Mouse (Mus musculus): ENCODE data around the gene Vti1a.

Vti1a gene

GRCm38 (mm10) chr19:55621011-55621625, 305.0 kb downstream of the Vti1a start:
- DNase-seq (ENCODE audit: low read depth, low spot score): no peak

- DNase-seq (ENCODE audit: low read depth, low spot score): no peak
Observed at GRCm38 (mm10) chr19:55622821-55623220, 306.7 kb downstream of the Vti1a start.

- no peak for DNase-seq (ENCODE audit: low read depth, low spot score)
Observed at GRCm38 (mm10) chr19:55623605-55624004, 307.5 kb downstream of the Vti1a start.

- DNase-seq (ENCODE audit: low read depth, low spot score): no peak
Observed at GRCm38 (mm10) chr19:55626483-55626882, 310.4 kb downstream of the Vti1a start.

GRCm38 (mm10) chr19:55626952-55627351, 310.9 kb downstream of the Vti1a start:
- DNase-seq (ENCODE audit: low read depth, low spot score): no peak

- no peak for DNase-seq (ENCODE audit: low read depth, low spot score)
Observed at GRCm38 (mm10) chr19:55635488-55635887, 319.4 kb downstream of the Vti1a start.

- DNase-seq (ENCODE audit: low read depth, low spot score): no peak
Observed at GRCm38 (mm10) chr19:55640251-55640650, 324.2 kb downstream of the Vti1a start.

- no peak for DNase-seq (ENCODE audit: low read depth, low spot score)
Observed at GRCm38 (mm10) chr19:55641891-55642290, 325.8 kb downstream of the Vti1a start.

- no peak for DNase-seq (ENCODE audit: low read depth, low spot score)
Observed at GRCm38 (mm10) chr19:55642361-55642760, 326.3 kb downstream of the Vti1a start.

- DNase-seq (ENCODE audit: low read depth, low spot score): peak; percentile 55
Observed at GRCm38 (mm10) chr19:55643288-55643901, 327.3 kb downstream of the Vti1a start.

- no peak for DNase-seq (ENCODE audit: low read depth, low spot score)
Observed at GRCm38 (mm10) chr19:55643931-55644330, 327.8 kb downstream of the Vti1a start.

GRCm38 (mm10) chr19:55649363-55649762, 333.3 kb downstream of the Vti1a start:
- no peak for DNase-seq (ENCODE audit: low read depth, low spot score)

GRCm38 (mm10) chr19:55651017-55651416, 334.9 kb downstream of the Vti1a start:
- DNase-seq (ENCODE audit: low read depth, low spot score): no peak

- DNase-seq (ENCODE audit: low read depth, low spot score): no peak
Observed at GRCm38 (mm10) chr19:55652693-55653265, 336.7 kb downstream of the Vti1a start.

- no peak for DNase-seq (ENCODE audit: low read depth, low spot score)
Observed at GRCm38 (mm10) chr19:55660165-55660564, 344.1 kb downstream of the Vti1a start.

- no peak for DNase-seq (ENCODE audit: low read depth, low spot score)
Observed at GRCm38 (mm10) chr19:55662521-55663223, 346.6 kb downstream of the Vti1a start.

- peak; percentile 35 for DNase-seq (ENCODE audit: low read depth, low spot score)
Observed at GRCm38 (mm10) chr19:55667787-55668186, 351.7 kb downstream of the Vti1a start.

- DNase-seq (ENCODE audit: low read depth, low spot score): no peak
Observed at GRCm38 (mm10) chr19:55668896-55669295, 352.8 kb downstream of the Vti1a start.
